Mouse (Mus musculus) myocyte (in vitro differentiated cells): ENCODE data around the gene Tmem132e. TPM values are rescaled to one million over a fixed set of nuclear protein-coding genes. Genes with fewer than 3 reads are reported as not detected.

Experiments used
- H3K27me3 ChIP-seq: one replicate; pipeline ENCODE4 v1.6.1; 2011; ENCODE audit not compliant: control insufficient read depth, insufficient read depth, insufficient read length
- H3K36me3 ChIP-seq: one replicate; pipeline ENCODE4 v1.6.1; 2011; ENCODE audit not compliant: control insufficient read depth, insufficient read depth
- H3K4me2 ChIP-seq: one replicate; pipeline ENCODE4 v1.6.1; 2011; ENCODE audit warnings: low read depth, control low read depth
- H3K4me3 ChIP-seq: one replicate; pipeline ENCODE4 v1.5.1; 2011; ENCODE audit warnings: mild to moderate bottlenecking, control low read depth, moderate library complexity
- H3K79me2 ChIP-seq: one replicate; pipeline ENCODE4 v1.6.1; 2011; ENCODE audit not compliant: control insufficient read depth, insufficient read depth
- H3ac ChIP-seq: one replicate; pipeline ENCODE4 v1.6.1; 2011; ENCODE audit not compliant: control insufficient read depth, insufficient read length
- CEBPB ChIP-seq: IDR thresholded peaks from 2 replicates; pipeline ENCODE4 v1.6.1; 2011; ENCODE audit warnings: mild to moderate bottlenecking, moderate library complexity; ENCODE audit not compliant: poor library complexity, insufficient read depth, severe bottlenecking
- E2F4 ChIP-seq: IDR thresholded peaks from one replicate; pipeline ENCODE4 v1.6.1; 2011; ENCODE audit warnings: mild to moderate bottlenecking, control low read depth, moderate library complexity; ENCODE audit not compliant: insufficient read depth
- MAX ChIP-seq: IDR thresholded peaks from one replicate; pipeline ENCODE4 v1.6.1; 2011; ENCODE audit warnings: low read depth, mild to moderate bottlenecking, control low read depth
- MYOD1 ChIP-seq, 3 experiments: IDR thresholded peaks; one replicate each; pipeline ENCODE4 v1.6.1; 2011; ENCODE audit warnings: control low read depth in 2 of 3, low read depth in 2 of 3, mild to moderate bottlenecking in 2 of 3, moderate library complexity in 1 of 3; ENCODE audit not compliant: insufficient read length in 2 of 3, control insufficient read depth in 1 of 3
- MYOG ChIP-seq, 3 experiments: IDR thresholded peaks; one replicate each; pipeline ENCODE4 v1.6.1; 2011; ENCODE audit warnings: control low read depth in 2 of 3, low read depth in 2 of 3, mild to moderate bottlenecking in 2 of 3; ENCODE audit not compliant: insufficient read length in 2 of 3, control insufficient read depth in 1 of 3, insufficient read depth in 1 of 3
- POLR2A ChIP-seq: IDR thresholded peaks from one replicate; pipeline ENCODE4 v1.6.1; 2011; ENCODE audit warnings: low read depth, mild to moderate bottlenecking, control low read depth, moderate library complexity; ENCODE audit not compliant: insufficient read length
- POLR2AphosphoS2 ChIP-seq: IDR thresholded peaks from one replicate; pipeline ENCODE4 v1.6.1; 2011; ENCODE audit warnings: low read depth, control low read depth; ENCODE audit not compliant: insufficient read length
- REST ChIP-seq: IDR thresholded peaks from one replicate; pipeline ENCODE4 v1.6.1; 2011; ENCODE audit warnings: mild to moderate bottlenecking, control low read depth, moderate library complexity; ENCODE audit not compliant: insufficient read depth, insufficient read length
- SRF ChIP-seq: IDR thresholded peaks from one replicate; pipeline ENCODE4 v1.6.1; 2011; ENCODE audit warnings: low read depth; ENCODE audit not compliant: control insufficient read depth, insufficient read length
- TCF12 ChIP-seq: IDR thresholded peaks from one replicate; pipeline ENCODE4 v1.6.1; 2011; ENCODE audit warnings: mild to moderate bottlenecking, control low read depth; ENCODE audit not compliant: poor library complexity, insufficient read depth, severe bottlenecking
- TCF3 ChIP-seq: IDR thresholded peaks from one replicate; pipeline ENCODE4 v1.6.1; 2011; ENCODE audit warnings: low read depth, control low read depth; ENCODE audit not compliant: insufficient read length
- USF1 ChIP-seq: IDR thresholded peaks from one replicate; pipeline ENCODE4 v1.6.1; 2011; ENCODE audit warnings: low read depth, mild to moderate bottlenecking, control low read depth, moderate library complexity
- polyA plus RNA-seq: library from polyadenylated mRNA; unstranded; fragments of >200 nt; fragmentation: generic; extraction: Trizol; gene quantifications from one replicate; pipeline ENCODE4 v1.2.1, GENCODE M21; 2012; ENCODE audit warnings: missing spikeins

Gene Tmem132e
- polyA plus RNA-seq, 1 experiment, result not detected

DNA sequence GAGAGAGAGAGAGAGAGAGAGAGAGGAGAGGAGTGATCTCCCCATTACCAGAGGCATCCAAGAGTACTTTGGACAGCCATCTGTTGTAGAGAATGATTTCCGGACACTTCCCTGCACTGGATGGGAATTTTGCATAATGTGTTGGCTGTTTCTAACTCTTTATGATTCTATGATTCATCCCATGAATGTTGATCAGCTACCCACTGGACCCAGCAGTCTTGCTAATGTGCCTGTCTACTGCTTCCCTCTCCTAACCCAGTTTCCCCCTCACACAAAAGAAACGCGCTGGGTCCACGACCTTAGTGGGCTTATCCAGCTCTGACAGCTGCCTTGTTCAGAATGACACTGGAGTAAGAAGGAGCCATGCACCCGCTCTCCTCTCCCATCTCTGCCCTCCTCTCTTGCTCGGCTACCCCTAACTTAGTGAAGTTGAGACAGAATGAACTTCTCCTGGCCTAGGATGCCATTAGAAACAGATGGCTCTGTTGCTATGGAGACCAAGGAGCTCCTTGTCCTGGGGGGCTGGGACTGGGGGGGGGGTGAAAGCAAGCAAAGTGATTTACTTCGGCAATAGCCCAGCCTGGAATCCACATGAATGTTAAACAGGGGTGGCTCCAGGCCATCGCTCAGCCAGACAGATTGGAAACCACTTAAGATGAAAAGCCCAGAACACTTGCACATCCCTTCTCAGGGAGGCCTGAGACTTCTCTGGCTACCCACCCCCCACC, 98.8 kb downstream of the Tmem132e start:
- Histone ChIP-seq H3ac (no peak overlapping the region), H3K4me3 (no peak overlapping the region), H3K27me3 (no peaks in the 10 kb centered on the region), H3K79me2 (no peaks in the 10 kb centered on the region), H3K4me2 (no peak overlapping the region), H3K36me3 (no peaks in the 10 kb centered on the region)
- TF ChIP-seq MYOG (IDR thresholded peaks at IDR 0.05; ENCODE audit: control insufficient read depth in 1 of 3, insufficient read depth in 1 of 3, insufficient read length in 2 of 3, low read depth in 2 of 3) (no peak), TCF12 (no peak), REST (no peak), USF1 (no peak), SRF (no peak), MYOD1 (IDR thresholded peaks at IDR 0.05; ENCODE audit: control insufficient read depth in 1 of 3, insufficient read length in 2 of 3, low read depth in 2 of 3) (no peak), POLR2A (no peak), CEBPB (no peak), MAX (no peak), POLR2AphosphoS2 (no peak), TCF3 (no peak), E2F4 (no peak)

DNA sequence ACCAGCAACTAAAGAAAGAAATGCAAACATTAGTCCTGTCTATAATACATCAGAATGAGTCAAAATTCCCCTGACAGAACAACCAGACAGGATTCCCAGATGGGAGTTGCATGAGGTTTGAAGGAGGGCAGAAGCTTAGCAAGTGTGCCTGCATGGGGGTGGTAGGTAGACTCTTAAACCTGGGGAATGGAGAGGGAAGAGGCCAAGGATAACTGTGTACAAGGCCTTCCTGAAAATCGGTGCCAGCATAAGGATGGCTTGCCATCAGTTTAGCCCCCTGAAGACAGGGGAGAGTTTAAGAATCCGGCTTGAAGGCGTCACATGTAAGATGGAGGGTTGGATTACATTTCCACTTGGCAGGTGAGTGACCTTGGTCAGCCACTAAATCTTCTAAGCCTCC, 102.2 kb downstream of the Tmem132e start:
- Histone ChIP-seq H3ac (no peak overlapping the region), H3K4me2 (no peak overlapping the region)
- TF ChIP-seq CEBPB (no peak), TCF3 (no peak), MAX (no peak), SRF (no peak)

More for the DNA sequence above, 102.2 kb downstream of the Tmem132e start:
- no peaks in the 10 kb centered on the region for H3K27me3 ChIP-seq
- H3K79me2 ChIP-seq, result no peaks in the 10 kb centered on the region
- no peaks in the 10 kb centered on the region for H3K36me3 ChIP-seq
- no peak overlapping the region for H3K4me3 ChIP-seq

Other genes starting within 250 kb of the Tmem132e start
- not detected for gene Ccl1, start 83.2 kb upstream of the Tmem132e start, polyA plus RNA-seq